Mouse (Mus musculus): ENCODE results near the gene Gpr61. TPM values are rescaled to one million over a fixed set of nuclear protein-coding genes. Genes with fewer than 3 reads are reported as not detected.

Gpr61 gene
- 0.11 and 0.25 TPM in 2 replicates for polyA plus RNA-seq (2015; fragmentation: Nextera tagmentation; extraction: Ambion mirVana)

DNA sequence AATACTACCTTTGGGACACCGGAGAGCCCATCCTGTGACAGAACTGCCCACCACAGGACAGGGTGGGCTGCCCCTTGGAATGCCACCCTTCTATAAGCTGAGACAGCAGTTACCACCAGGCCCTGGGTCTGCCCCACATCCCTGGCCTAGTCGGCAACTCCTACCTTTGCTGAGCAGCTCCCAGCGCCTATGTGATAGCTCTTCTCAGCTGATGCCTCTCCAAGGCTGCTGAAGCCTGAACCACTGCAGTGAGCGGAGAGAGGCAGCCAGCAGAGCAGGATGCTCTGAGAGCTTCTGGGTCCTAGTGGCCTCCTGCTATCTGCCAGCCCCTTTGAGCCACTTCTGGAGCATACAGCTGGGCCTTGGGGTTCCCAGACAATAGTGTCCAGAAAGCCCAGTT is at the start of gene Gpr61:
Gpr61 (minus strand) TSS at position 227 of the 400 bp plus-strand sequence.
- WGBS, result 41% methylated on average over 4 of the region's 4 CpGs

DNA sequence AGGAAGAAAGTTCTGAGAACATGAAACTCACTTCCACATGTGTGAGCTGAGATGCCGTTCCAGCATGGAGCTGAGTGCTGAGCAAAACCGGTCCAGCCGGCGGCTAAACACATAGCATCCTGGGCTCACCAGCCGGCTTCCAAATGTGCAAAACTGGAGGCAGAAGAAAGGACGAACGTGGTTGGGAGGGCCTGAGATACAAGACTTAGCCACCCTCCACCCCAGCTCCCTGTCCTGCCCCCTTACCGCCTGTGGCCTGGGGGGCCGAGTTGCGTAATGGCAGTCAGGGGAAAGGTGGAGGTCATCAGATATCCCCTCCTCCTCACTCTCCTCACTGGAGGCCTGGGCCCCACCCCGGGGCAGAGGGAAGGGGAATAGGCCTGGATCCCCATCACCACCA is 49.8 kb upstream of the Gpr61 start:
- H3K27me3 ChIP-seq, result no peaks in the 10 kb centered on the region
- no peak overlapping the region for H3K9ac ChIP-seq
- H3K36me3 ChIP-seq, result peaks cover 52% of the 10 kb centered on the region
- no peak for ATAC-seq (ENCODE audit: insufficient number of reproducible peaks, low FRiP score, low TSS enrichment, low read depth)
- peaks cover 42% of the 10 kb centered on the region for H3K4me1 ChIP-seq
- H3K9me3 ChIP-seq (replicated peaks), result no peaks in the 10 kb centered on the region
- H3K4me3 ChIP-seq (replicated peaks), result no peak overlapping the region
- WGBS, result 77% methylated on average over 11 of the region's 11 CpGs
- no peak overlapping the region for H3K4me2 ChIP-seq (replicated peaks)
- H3K27ac ChIP-seq (replicated peaks), result no peak overlapping the region

More for the DNA sequence above, at the start of gene Gpr61:
- no peak within 1 kb of the TSS for H3K27ac ChIP-seq (replicated peaks)
- H3K9me3 ChIP-seq (replicated peaks), result no peaks in the 10 kb centered on the region
- no peak within 1 kb of the TSS for H3K9ac ChIP-seq
- no peaks in the 10 kb centered on the region for H3K4me1 ChIP-seq
- no peak within 1 kb of the TSS for H3K4me2 ChIP-seq (replicated peaks)
- H3K36me3 ChIP-seq, result no peaks in the 10 kb centered on the region
- ATAC-seq (ENCODE audit: insufficient number of reproducible peaks, low FRiP score, low TSS enrichment, low read depth), result no peak
- H3K27me3 ChIP-seq, result no peaks in the 10 kb centered on the region
- H3K4me3 ChIP-seq (replicated peaks), result no peak within 1 kb of the TSS

DNA sequence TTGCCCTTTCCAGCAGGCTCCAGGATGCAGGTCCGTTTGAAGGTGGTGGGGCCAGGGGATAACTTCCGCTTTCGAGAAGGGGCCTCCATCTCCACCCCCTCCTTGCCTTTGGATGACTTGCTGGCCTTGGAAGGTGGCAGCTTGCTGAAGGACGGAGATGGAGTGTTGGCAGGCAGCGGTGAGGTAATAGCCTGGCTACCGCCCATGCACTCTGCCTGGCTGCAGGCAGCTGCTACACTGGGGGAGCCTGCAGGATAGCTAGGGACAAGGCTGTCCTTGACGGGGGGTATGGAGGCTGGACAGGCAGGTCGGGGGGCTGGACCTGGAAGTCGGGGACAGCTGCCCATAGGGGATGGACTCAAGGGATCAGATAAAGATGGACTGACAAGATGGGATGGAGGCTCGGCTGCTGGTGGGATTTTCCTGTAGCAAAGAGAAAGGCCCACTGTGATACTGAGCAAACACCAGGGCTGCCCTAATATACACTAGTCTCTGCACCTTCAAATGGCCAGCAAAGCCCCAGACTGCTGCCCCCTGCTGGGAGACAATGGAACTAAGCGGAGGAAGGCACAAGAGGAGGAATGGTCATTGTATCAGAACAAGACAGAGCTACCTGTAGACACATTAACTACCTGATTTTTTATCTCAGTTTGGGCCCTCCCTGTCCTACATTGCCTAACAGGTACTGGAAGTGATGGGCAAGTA is 49.1 kb upstream of the Gpr61 start:
- H3K4me2 ChIP-seq (replicated peaks), result no peak overlapping the region

DNA sequence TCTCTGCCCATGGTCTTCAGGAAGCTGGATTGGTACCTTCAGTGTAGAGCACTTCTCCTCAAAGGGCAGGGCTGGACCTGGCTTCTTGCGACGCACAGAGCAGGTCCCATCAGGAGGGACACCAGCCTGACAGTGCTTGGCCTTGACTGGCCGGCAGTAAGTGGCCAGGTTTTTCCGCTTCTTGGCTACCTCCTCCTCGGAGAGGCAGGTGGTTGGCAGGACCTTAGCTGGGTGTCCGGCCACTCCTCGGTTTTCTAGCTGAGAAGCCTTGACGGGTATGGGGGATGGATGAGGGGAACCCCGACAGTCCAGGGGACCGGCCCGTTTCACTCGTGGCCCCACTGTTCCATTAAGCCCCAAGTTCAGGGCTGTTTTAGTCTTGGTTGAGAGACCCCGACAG is 48.5 kb upstream of the Gpr61 start:
- no peak overlapping the region for H3K27ac ChIP-seq (replicated peaks)
- H3K4me1 ChIP-seq, result peaks cover 30% of the 10 kb centered on the region
- no peak overlapping the region for H3K4me2 ChIP-seq (replicated peaks)
- H3K36me3 ChIP-seq, result peaks cover 51% of the 10 kb centered on the region
- no peak overlapping the region for H3K9ac ChIP-seq
- no peaks in the 10 kb centered on the region for H3K27me3 ChIP-seq
- H3K9me3 ChIP-seq (replicated peaks), result no peaks in the 10 kb centered on the region
- H3K4me3 ChIP-seq (replicated peaks), result no peak overlapping the region
- WGBS, result 93% methylated on average over 13 of the region's 13 CpGs
- no peak for ATAC-seq (ENCODE audit: insufficient number of reproducible peaks, low FRiP score, low TSS enrichment, low read depth)

More for the DNA sequence above, 49.1 kb upstream of the Gpr61 start:
- no peaks in the 10 kb centered on the region for H3K9me3 ChIP-seq (replicated peaks)
- H3K36me3 ChIP-seq, result peaks cover 52% of the 10 kb centered on the region
- H3K27ac ChIP-seq (replicated peaks), result no peak overlapping the region
- WGBS, result 81% methylated on average over 11 of the region's 11 CpGs
- H3K9ac ChIP-seq, result no peak overlapping the region
- ATAC-seq (ENCODE audit: insufficient number of reproducible peaks, low FRiP score, low TSS enrichment, low read depth), result no peak
- peaks cover 35% of the 10 kb centered on the region for H3K4me1 ChIP-seq
- H3K27me3 ChIP-seq, result no peaks in the 10 kb centered on the region
- no peak overlapping the region for H3K4me3 ChIP-seq (replicated peaks)

DNA sequence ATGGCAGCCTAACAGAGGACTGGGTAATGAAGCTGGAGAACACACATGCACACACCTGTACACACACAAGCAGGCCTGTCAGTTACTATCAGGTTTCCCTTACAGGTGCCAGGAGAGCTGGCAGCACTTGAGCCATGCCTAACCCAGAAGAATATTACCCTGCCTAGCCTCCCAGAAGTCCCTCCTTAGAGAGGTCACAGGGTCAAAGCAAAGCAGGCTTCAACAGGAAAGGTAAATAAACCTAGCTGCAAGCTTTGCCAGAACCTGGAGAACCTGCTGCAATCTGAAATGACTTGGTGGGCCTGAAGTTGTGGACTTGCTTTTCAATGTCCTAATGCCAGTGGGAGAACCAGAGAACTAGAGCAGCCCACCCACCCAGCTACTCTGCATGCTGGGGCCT is 47.8 kb upstream of the Gpr61 start:
- ATAC-seq (ENCODE audit: insufficient number of reproducible peaks, low FRiP score, low TSS enrichment, low read depth), result no peak
- H3K9me3 ChIP-seq (replicated peaks), result no peaks in the 10 kb centered on the region
- H3K27ac ChIP-seq (replicated peaks), result no peak overlapping the region
- H3K4me1 ChIP-seq, result peaks cover 26% of the 10 kb centered on the region
- H3K27me3 ChIP-seq, result no peaks in the 10 kb centered on the region
- no peak overlapping the region for H3K9ac ChIP-seq
- H3K4me3 ChIP-seq (replicated peaks), result no peak overlapping the region
- H3K36me3 ChIP-seq, result peaks cover 47% of the 10 kb centered on the region
- H3K4me2 ChIP-seq (replicated peaks), result no peak overlapping the region

DNA sequence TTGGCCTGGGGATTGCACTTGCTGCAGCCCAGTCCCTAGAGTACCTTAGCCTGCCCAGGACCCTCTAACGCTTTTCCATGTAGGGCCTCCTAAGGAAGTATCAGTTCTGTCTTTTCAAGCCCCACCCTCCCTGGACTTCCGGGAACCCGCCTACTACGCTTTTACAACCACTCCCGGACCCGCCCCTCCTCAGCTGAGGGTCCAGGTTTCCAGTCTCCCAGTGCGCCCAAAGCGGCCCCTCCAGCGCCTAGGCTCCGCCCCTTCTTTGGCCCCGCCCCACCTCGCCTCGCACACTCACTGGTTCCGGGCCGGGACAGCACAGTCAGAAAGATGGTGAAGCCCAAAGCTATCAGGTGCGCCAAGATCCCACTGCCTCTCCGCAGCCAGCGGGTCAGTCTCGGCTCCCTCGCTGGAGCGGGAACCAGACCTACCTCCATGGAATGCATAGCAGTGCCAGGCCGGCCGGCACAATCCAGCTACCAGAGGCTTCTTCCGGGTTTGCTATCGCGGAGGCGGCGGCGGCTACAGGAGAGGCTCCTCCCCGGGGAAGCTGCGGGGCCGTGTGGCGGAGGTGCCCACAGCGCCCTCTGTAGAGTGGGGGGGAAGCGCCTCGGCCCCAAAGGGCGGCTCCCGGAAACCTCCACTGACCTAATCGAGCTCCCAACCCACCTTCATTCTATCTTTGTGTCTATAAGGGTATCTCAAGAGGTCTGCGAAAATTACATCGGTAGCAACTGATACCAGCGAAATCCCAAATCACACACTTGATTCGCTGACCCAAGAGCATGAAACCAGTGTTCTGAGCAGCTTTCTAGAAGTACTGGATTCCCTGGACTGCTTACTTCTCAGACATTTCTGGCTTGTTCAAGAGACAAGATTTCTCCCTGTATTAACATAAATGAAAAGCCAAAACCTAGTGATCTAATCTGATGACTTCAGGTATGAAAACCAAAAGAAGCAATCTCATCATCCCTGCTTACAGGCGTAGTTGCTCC is 45.9 kb upstream of the Gpr61 start, which contains the start of gene Cyb561d1:
Cyb561d1 (minus strand) TSS at position 884 of the 995 bp plus-strand sequence.
- H3K27me3 ChIP-seq, result no peaks in the 10 kb centered on the region
- H3K4me1 ChIP-seq, result peaks cover 32% of the 10 kb centered on the region
- H3K36me3 ChIP-seq, result peaks cover 33% of the 10 kb centered on the region
- peak; percentile 85 for ATAC-seq (ENCODE audit: insufficient number of reproducible peaks, low FRiP score, low TSS enrichment, low read depth)
- peak within 1 kb of the TSS; percentile 76 for H3K4me2 ChIP-seq (replicated peaks)
- WGBS, result 2% methylated on average over 44 of the region's 44 CpGs
- peak within 1 kb of the TSS; percentile 23 for H3K9ac ChIP-seq
- H3K4me3 ChIP-seq (replicated peaks), result peak within 1 kb of the TSS; percentile 66
- peak within 1 kb of the TSS; percentile 89 for H3K27ac ChIP-seq (replicated peaks)
- H3K9me3 ChIP-seq (replicated peaks), result no peaks in the 10 kb centered on the region

DNA sequence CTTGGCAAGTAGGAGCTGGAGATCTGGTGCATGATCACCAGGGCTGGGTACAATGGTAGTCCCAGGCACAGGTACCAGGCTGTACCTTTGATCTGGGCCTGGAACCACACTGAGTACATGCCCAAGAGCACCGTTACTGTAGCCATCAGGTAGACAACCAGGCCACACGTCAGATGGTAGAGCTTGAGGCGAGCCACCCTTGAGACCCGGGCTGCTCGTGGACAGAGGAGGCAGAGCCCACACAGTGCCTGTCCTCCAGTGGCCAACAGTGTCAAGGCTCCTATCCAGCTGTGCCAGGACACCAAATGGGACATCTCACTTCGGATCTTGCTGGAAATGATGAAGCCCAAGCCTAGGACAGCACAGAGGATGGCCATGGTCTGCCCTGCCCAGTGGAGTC is 44.5 kb upstream of the Gpr61 start:
- H3K27ac ChIP-seq (replicated peaks), result no peak overlapping the region
- no peak overlapping the region for H3K9ac ChIP-seq
- no peak for ATAC-seq (ENCODE audit: insufficient number of reproducible peaks, low FRiP score, low TSS enrichment, low read depth)
- H3K4me2 ChIP-seq (replicated peaks), result no peak overlapping the region
- peaks cover 19% of the 10 kb centered on the region for H3K36me3 ChIP-seq
- H3K27me3 ChIP-seq, result no peaks in the 10 kb centered on the region
- H3K4me1 ChIP-seq, result peaks cover 32% of the 10 kb centered on the region
- H3K9me3 ChIP-seq (replicated peaks), result no peaks in the 10 kb centered on the region
- WGBS, result 93% methylated on average over 6 of the region's 6 CpGs
- H3K4me3 ChIP-seq (replicated peaks), result no peak overlapping the region

DNA sequence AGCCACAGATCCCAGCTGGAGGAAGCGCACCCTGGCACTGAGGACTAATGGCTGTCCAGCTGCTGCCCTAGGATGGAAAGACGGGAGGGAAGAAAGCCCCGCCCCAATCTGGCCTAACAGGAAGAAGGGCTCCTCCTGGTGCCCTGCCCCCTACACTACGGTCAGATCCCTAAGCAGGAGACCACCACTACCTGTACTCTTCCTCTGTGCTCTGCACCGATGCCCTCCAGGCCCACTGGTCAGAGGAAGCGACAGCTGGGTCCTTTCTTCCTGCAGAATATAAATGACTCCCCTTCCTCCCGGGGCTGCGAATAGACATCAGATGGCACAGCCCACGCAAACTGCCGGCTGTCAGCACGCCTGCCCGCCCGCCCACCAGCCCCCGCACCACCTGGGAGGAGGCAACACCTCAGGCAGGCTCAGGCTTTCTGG is 42.4 kb upstream of the Gpr61 start:
- no peaks in the 10 kb centered on the region; the same call in 1 of the 2 replicates for H3K36me3 ChIP-seq
- 0 out of 2 replicates have a peak overlapping the region, but pooled peaks have one; percentile 4 for H3K4me2 ChIP-seq (replicated peaks)
- no peaks in the 10 kb centered on the region for H3K9me3 ChIP-seq (replicated peaks)
- H3K27ac ChIP-seq (replicated peaks), result no peak overlapping the region
- ATAC-seq (ENCODE audit: insufficient number of reproducible peaks, low FRiP score, low TSS enrichment, low read depth), result no peak
- WGBS, result 26% methylated on average over 14 of the region's 14 CpGs
- no peak overlapping the region for H3K4me3 ChIP-seq (replicated peaks)
- no peaks in the 10 kb centered on the region for H3K27me3 ChIP-seq
- peaks cover 32% of the 10 kb centered on the region for H3K4me1 ChIP-seq
- no peak overlapping the region for H3K9ac ChIP-seq

DNA sequence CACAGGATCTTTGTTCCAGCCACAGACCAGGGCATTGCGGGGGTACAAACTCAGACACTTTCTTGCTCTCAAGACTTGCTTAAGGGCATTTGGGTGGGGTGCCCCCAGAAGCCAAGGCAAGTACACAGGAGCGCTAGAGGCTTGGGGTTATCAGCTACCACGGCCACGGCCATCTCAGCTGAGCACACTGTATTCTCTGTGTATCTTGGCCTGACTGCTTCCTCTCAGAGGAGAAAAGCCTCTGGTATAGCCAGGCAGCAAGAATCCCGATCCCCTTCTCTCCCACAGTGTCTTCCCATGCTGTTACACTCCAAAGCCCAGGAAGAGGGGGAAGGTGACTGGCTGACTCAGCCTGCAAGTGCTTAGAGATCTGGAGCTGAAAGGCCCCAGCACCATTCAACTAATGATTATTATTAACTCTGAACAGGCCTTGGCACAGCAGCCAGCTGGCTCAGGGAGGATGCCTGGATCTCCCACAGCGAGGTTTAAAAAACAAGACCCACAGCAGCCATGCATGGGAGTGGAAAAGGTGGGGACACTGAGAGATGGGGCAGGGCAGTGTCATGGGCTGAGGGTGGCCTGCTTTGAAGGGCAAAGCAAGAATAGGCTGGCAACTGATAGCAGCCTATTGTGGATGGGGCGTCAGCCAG is 41.4 kb upstream of the Gpr61 start:
- 60% methylated on average over 7 of the region's 7 CpGs for WGBS
- H3K4me1 ChIP-seq, result peaks cover 23% of the 10 kb centered on the region
- H3K27me3 ChIP-seq, result no peaks in the 10 kb centered on the region
- ATAC-seq (ENCODE audit: insufficient number of reproducible peaks, low FRiP score, low TSS enrichment, low read depth), result no peak
- H3K36me3 ChIP-seq, result no peaks in the 10 kb centered on the region
- peak overlapping the region; percentile 22 for H3K27ac ChIP-seq (replicated peaks)
- H3K4me2 ChIP-seq (replicated peaks), result no peak overlapping the region
- H3K9me3 ChIP-seq (replicated peaks), result no peaks in the 10 kb centered on the region
- no peak overlapping the region; the same call in 1 of the 2 replicates for H3K9ac ChIP-seq
- no peak overlapping the region for H3K4me3 ChIP-seq (replicated peaks)

DNA sequence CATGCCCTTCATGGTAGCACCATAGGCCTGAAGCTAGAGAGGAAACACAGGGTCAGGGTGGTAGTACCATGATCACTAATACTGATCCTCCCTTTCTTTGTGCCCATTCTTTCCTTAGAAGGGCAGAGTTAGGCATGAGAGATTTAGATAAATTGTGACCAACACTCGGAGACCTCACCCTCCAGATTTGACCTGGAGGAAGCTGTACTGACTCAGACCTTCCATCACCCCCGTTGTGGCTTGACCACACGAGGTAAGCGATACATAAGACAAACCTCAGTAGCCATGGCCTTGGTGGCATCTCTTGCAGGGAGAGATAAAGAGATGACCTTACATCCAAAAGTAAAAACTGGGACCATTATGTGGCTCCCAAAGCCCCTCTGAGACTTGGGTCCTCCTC is 40.6 kb upstream of the Gpr61 start:
- Histone ChIP-seq H3K9me3 (replicated peaks) (no peaks in the 10 kb centered on the region), H3K9ac (no peak overlapping the region), H3K4me3 (replicated peaks) (no peak overlapping the region), H3K4me2 (replicated peaks) (no peak overlapping the region), H3K27ac (replicated peaks) (no peak overlapping the region), H3K36me3 (no peaks in the 10 kb centered on the region), H3K27me3 (no peaks in the 10 kb centered on the region), H3K4me1 (peaks cover 25% of the 10 kb centered on the region)
- WGBS, result 84% methylated on average over 4 of the region's 4 CpGs
- ATAC-seq (ENCODE audit: insufficient number of reproducible peaks, low FRiP score, low TSS enrichment, low read depth), result no peak

DNA sequence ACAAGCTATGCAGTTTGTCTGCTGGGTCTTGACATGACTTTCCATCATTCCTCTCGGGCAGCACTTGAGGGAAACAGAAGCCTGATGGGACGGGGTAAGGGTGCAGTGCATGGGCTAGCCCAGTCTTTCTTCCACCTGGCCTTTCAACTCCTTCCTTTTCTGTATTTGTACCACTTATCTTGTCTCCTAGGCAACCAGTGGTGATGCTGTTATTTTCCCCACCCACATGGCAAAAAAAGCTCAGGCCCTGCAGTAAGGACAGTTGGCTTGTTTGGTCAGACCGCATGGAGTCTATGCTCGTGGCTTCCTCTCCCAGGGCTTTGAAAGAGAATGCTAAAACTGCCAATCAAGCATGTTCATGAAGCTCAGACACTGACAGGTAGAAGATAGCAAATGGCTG is 39.0 kb upstream of the Gpr61 start:
- Histone ChIP-seq H3K4me1 (peaks cover 29% of the 10 kb centered on the region), H3K36me3 (no peaks in the 10 kb centered on the region), H3K4me3 (replicated peaks) (no peak overlapping the region), H3K27me3 (no peaks in the 10 kb centered on the region), H3K9me3 (replicated peaks) (no peaks in the 10 kb centered on the region), H3K4me2 (replicated peaks) (no peak overlapping the region), H3K9ac (no peak overlapping the region), H3K27ac (replicated peaks) (no peak overlapping the region; the same call in 1 of the 2 replicates)
- ATAC-seq (ENCODE audit: insufficient number of reproducible peaks, low FRiP score, low TSS enrichment, low read depth), result no peak
- 71% methylated on average over 4 of the region's 4 CpGs for WGBS

Measured in embryonic facial prominence, embryonic 15.5 days (tissue).